Mouse (Mus musculus) splenic B cell, adult 2 months (primary cell): ENCODE results near the gene Apobec3.

ENCODE experiments used
- DNase-seq: peaks from one replicate; pipeline ENCODE4 v3.0.0-alpha.2; 2011; ENCODE audit warnings: low read depth, low spot score
- H3K27me3 ChIP-seq: 2 replicates; pipeline ENCODE4 v1.6.1; 2012; ENCODE audit warnings: mild to moderate bottlenecking, low read length, moderate library complexity, mixed read lengths; ENCODE audit not compliant: control insufficient read depth, poor library complexity, insufficient read depth, severe bottlenecking
- H3K36me3 ChIP-seq: 2 replicates; pipeline ENCODE4 v1.6.1; 2012; ENCODE audit warnings: mild to moderate bottlenecking, low read length, moderate library complexity, mixed read lengths; ENCODE audit not compliant: control insufficient read depth, poor library complexity, insufficient read depth, severe bottlenecking

The Apobec3 gene

DNA sequence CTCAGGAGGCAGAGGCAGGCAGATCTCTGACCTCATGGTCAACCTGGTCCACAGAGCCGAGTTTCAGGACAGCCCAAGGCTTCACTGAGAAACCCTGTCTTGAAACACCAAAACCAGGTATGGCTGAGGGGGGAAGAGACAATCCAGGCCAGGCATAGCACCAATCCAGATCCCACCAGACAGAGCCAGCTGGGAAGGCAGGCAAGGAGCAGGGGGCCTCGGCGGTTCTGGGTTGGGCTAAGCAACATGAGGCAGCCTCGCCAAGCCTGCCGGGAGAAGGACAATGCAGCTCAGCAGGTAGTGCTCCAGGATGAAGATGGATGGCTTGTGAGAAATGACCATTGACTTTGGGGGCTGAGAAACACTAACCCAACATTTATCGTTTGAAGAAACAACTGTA lies 51.1 kb downstream of the Apobec3 start:
- DNase-seq = no peak
- Histone ChIP-seq H3K27me3 (no peaks in the 10 kb centered on the region), H3K36me3 (no peaks in the 10 kb centered on the region)

GRCm38 (mm10) chr15:79943584-79943983 lies 52.1 kb downstream of the Apobec3 start:
- Histone ChIP-seq H3K36me3 (no peaks in the 10 kb centered on the region), H3K27me3 (no peaks in the 10 kb centered on the region)
- DNase-seq = no peak

DNA sequence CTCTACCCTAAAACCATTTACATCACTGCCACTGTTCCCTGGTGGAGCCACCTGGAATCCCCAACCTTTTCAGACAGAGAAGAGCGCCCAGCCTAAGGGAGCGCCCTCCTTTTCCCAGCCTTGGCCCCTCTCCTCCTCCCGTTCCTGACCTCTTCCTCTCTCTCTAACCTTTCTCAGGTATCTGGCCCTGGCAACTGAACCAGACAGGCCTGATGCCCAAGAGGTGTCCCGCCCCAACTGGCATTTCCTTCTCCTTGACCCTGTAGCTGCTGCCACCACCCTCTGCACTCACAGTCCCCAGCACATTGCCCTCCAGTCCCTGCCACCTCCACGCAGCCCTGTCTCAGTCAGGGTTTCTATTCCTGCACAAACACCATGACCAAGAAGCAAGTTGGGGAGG lies 53.5 kb downstream of the Apobec3 start:
- H3K36me3 ChIP-seq = no peaks in the 10 kb centered on the region
- no peaks in the 10 kb centered on the region for H3K27me3 ChIP-seq
- no peak for DNase-seq

DNA sequence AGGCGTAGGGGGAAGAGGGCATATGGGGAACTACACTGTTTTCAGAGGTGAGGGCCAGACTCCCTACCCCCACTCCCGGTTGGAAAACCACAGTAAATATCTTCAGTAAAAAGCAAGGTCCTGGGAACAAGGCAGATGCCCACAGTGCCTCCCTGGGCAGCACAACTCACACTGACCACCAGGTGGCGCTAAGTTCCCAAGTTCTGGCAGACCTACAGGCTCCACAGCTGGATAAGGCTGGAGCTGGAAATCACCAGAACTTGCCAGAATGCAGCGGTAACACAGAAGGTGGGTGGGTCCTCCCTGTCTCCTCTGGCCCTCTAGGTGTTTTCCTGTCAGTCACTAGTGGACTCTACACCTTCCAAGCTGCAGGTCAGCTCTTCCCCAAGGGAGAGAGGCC lies 54.6 kb downstream of the Apobec3 start:
- peak; percentile 90 for DNase-seq
- Histone ChIP-seq H3K36me3 (no peaks in the 10 kb centered on the region), H3K27me3 (no peaks in the 10 kb centered on the region)

- Histone ChIP-seq H3K27me3 (no peaks in the 10 kb centered on the region), H3K36me3 (no peaks in the 10 kb centered on the region)
- peak; percentile 41 for DNase-seq
Measured at GRCm38 (mm10) chr15:79946790-79947189, 55.3 kb downstream of the Apobec3 start.

- Histone ChIP-seq H3K27me3 (no peaks in the 10 kb centered on the region), H3K36me3 (no peaks in the 10 kb centered on the region)
- DNase-seq = peak; percentile 42
Measured at GRCm38 (mm10) chr15:79947681-79948080, 56.2 kb downstream of the Apobec3 start.

DNA sequence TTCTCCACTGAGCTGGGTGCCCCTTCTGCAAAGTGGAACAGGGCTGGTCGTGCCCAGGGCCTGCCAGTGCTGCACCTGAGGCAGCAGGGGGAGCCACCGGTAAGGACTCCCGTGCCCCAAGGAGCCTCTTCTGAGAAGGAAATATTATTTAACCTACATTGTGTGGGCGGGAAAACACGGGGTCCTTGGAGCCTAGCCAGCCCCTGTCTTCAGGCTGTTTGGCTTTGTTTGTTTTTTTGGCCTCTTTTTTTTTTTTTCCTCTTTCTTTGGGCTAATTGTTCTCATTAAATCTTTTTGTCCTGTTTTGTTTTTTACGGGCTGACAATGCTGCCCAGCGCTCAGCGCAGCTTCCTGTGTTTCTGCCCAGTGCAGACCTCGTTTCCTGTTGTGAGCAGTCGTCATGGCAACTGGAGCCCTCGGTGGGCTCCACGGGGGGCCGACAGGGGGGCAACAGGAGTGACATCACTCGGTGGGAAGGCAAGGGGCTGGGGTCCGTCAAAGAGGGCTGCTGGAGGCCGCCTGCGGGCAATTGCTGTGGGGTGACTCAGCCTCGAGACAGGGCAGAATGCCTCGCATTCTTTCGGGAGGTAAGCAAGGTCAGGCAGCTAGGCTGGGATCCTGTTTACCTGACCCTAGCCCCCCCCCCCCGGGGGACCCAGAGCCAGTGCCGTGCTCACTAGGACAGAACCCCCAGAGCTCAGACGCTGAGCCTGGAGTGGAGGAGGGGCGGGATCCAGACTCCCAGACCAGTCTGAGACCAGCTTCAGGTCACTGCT lies 59.0 kb downstream of the Apobec3 start:
- no peaks in the 10 kb centered on the region for H3K27me3 ChIP-seq
- DNase-seq = peak; percentile 75
- H3K36me3 ChIP-seq = no peaks in the 10 kb centered on the region

- Histone ChIP-seq H3K27me3 (no peaks in the 10 kb centered on the region), H3K36me3 (no peaks in the 10 kb centered on the region)
- no peak for DNase-seq
Measured at GRCm38 (mm10) chr15:79951226-79951625, 59.8 kb downstream of the Apobec3 start.

DNA sequence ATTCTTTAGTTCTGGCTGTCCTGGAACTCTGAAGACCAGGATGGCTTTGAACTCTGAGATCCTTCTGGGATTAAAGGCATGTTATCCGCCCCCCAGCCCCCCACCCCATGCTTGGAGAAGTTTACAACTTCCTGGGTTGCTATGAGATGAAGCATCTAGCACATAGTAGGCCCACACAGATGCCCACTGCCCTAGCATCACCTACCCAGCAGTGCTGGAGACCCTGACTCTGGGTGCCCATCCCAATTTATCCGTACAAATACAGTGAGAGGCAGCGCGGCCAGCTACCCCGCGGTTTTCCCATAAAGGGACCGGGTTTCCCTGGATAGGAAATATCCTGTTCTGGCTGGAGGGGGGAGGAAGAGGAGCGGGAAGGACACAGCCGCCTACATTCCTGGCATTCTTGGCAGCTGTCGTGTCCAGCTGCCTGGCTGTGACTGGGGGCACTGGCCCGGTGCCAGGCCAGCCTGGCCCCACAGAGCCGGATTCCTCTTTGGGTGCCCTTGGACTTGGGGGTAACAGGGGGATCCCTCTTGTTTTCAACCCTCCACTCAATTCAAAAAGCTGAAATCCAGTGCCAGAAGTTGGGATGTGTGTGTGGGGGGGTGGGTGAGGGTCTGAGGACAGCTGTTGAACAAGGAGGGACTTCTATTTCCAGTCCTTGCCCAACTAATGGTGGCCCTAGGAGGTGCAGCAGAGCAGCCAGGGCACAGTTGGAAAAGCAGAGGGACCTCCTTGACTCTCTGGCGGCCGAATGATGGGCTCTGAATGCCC lies 60.5 kb downstream of the Apobec3 start:
- DNase-seq = no peak
- H3K27me3 ChIP-seq = no peaks in the 10 kb centered on the region
- H3K36me3 ChIP-seq = no peaks in the 10 kb centered on the region

GRCm38 (mm10) chr15:79952504-79953231 lies 61.2 kb downstream of the Apobec3 start:
- no peaks in the 10 kb centered on the region for H3K36me3 ChIP-seq
- H3K27me3 ChIP-seq = no peaks in the 10 kb centered on the region
- no peak for DNase-seq

DNA sequence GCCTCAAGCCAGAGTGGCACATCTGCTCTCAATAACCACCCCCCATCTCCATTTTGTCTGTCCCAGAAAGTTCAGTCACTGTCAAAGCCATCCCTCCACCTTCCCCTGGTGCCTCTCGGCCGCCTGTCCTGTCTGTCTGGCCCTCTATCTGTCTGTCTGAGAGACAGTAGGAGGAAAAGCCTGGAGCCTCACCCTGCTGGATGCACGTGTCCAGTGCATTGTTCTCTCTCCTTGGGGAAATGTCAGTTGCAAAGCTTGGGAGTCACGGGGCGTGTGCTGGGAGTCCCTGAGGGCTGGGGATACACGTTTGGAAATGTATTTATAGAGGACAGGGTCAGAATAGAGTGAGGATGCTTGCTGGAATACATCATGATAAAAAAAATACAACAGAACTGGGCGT lies 62.0 kb downstream of the Apobec3 start:
- Histone ChIP-seq H3K27me3 (no peaks in the 10 kb centered on the region), H3K36me3 (no peaks in the 10 kb centered on the region)
- no peak for DNase-seq

- no peaks in the 10 kb centered on the region for H3K36me3 ChIP-seq
- no peaks in the 10 kb centered on the region for H3K27me3 ChIP-seq
- DNase-seq = no peak
Measured at GRCm38 (mm10) chr15:79956559-79956958, 65.1 kb downstream of the Apobec3 start.

- DNase-seq = no peak
- Histone ChIP-seq H3K27me3 (no peaks in the 10 kb centered on the region), H3K36me3 (no peaks in the 10 kb centered on the region)
Measured at GRCm38 (mm10) chr15:79958418-79958817, 67.0 kb downstream of the Apobec3 start.

GRCm38 (mm10) chr15:79961366-79961921 lies 70.0 kb downstream of the Apobec3 start:
- H3K27me3 ChIP-seq = no peaks in the 10 kb centered on the region
- no peak for DNase-seq
- H3K36me3 ChIP-seq = no peaks in the 10 kb centered on the region

DNA sequence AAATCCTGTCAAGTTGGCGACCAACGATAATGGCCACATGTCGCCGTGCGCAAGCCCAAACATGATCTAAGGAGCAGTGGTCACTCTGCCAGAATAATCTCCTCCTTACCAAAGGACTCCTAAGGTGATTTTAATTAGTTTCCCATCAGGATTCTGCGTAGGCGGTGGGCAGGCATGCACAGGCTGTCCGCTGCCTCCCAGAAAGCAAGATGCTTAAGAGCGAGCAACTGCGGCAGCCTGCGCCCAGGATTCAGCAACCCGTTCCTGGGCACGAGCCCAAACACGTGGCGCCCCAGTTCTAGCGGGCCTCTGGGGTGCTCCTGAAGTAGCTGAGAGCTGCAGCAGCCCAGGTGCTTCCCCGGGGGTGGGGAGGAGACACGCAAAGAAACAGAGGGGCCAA lies 71.2 kb downstream of the Apobec3 start:
- DNase-seq = no peak
- H3K36me3 ChIP-seq = no peaks in the 10 kb centered on the region
- no peaks in the 10 kb centered on the region for H3K27me3 ChIP-seq
